Mouse (Mus musculus) kidney, adult 2 months (tissue): ENCODE measurements at regions not wholly inside any gene's neighbourhood (a gene's known extent, or its start where the extent isn't known, plus 50 kb on each side); places are given as distances from the start of the nearest gene placed in this dataset.

Experiments used
- DNase-seq: peaks from one replicate; pipeline ENCODE4 v3.0.0; 2021
- H3K27ac ChIP-seq: fragments of 200-500 bp; 2 replicates; pipeline ENCODE4 v1.5.1; 2012; ENCODE audit warnings: low read depth, low read length, control low read depth, inconsistent platforms; ENCODE audit not compliant: insufficient read depth
- H3K27me3 ChIP-seq: fragments of 200-500 bp; replicated peaks from 2 replicates; pipeline ENCODE4 v1.6.1; 2012; ENCODE audit warnings: mild to moderate bottlenecking, moderate library complexity, low read length, inconsistent platforms; ENCODE audit not compliant: control insufficient read depth, insufficient read depth
- H3K36me3 ChIP-seq: fragments of 200-500 bp; 2 replicates; pipeline ENCODE4 v1.6.1; 2012; ENCODE audit warnings: mild to moderate bottlenecking, moderate library complexity, low read length, inconsistent platforms; ENCODE audit not compliant: control insufficient read depth, insufficient read depth
- H3K4me1 ChIP-seq: fragments of 200-500 bp; 2 replicates; pipeline ENCODE4 v1.6.1; 2011; ENCODE audit warnings: low read length; ENCODE audit not compliant: control insufficient read depth, insufficient read depth
- H3K4me3 ChIP-seq: fragments of 200-500 bp; 2 replicates; pipeline ENCODE4 v1.5.1; 2011; ENCODE audit warnings: mild to moderate bottlenecking, low read depth, low read length, control low read depth; ENCODE audit not compliant: insufficient read depth
- CTCF ChIP-seq: fragments of 200-500 bp; conservative IDR thresholded peaks from 2 replicates; pipeline ENCODE4 v1.5.1; 2011; ENCODE audit warnings: low read depth, mild to moderate bottlenecking, control low read depth, low read length, moderate library complexity, mixed read lengths; ENCODE audit not compliant: insufficient read depth, insufficient read length
- POLR2A ChIP-seq: fragments of 200-500 bp; IDR thresholded peaks from one replicate; pipeline ENCODE4 v1.6.1; 2011; ENCODE audit warnings: low read depth, low read length, control low read depth
- WGBS: fragments of 180-500 bp; shearing (Covaris S2); methylation state at CpG from one replicate; pipeline ENCODE4 v1.1.7; 2018; 5-methylcytosine and 5-hydroxymethylcytosine counted together

DNA sequence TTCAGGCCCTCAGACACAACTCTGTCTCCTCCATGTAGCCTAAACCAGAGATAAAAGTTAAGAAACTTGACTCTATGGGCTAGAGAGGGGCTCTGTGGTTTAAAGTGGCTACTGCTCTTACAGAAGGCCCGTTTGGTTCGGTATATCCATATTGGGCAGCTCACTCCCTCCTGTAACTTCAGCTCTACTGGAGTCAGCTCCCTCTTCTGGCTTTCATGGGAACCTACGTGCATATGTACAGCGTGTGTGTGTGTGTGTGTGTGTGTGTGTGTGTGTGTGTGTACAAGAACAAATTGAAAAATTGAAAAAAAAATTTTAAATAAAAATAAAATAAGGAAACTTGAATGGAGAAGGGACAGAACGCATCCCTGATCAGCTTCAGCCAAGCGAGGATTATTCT, 75.1 kb upstream of the Dynlrb2 start:
- H3K4me3 ChIP-seq, result no peak overlapping the region
- H3K4me1 ChIP-seq, result no peaks in the 10 kb centered on the region
- no peak overlapping the region for H3K27ac ChIP-seq
- WGBS, result 71% methylated on average over 6 of the region's 6 CpGs
- TF ChIP-seq CTCF (0 out of 2 replicates have a peak, but pooled peaks have one; percentile 5), POLR2A (no peak)
- H3K27me3 ChIP-seq, result no peaks in the 10 kb centered on the region
- no peak for DNase-seq
- H3K36me3 ChIP-seq, result no peaks in the 10 kb centered on the region

DNA sequence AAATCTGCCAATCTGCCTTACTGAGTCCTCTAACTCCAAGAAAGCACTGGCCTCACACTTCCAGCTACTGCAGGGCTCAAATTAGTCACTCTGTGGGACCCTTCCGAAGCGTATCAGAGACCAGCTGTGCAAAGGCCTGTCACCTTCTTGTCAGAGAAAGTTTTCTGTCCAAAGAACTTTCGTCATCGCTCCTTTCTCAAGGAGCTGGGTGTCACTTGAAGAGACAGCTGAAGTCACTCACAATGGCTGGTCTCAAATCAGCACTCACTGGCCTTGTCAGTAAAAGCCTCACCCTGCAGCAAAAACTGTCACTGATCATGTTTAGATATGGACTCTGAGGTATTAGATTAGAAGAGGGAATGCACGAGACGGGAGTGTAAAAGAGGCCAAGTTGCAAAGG, 81.9 kb upstream of the Dynlrb2 start:
- Histone ChIP-seq H3K4me1 (no peaks in the 10 kb centered on the region), H3K27ac (no peak overlapping the region), H3K27me3 (no peaks in the 10 kb centered on the region), H3K36me3 (no peaks in the 10 kb centered on the region), H3K4me3 (no peak overlapping the region)
- TF ChIP-seq POLR2A, result no peak
- no peak for TF ChIP-seq CTCF
- no peak for DNase-seq
- 86% methylated on average over 6 of the region's 6 CpGs for whole genome bisulfite sequencing

DNA sequence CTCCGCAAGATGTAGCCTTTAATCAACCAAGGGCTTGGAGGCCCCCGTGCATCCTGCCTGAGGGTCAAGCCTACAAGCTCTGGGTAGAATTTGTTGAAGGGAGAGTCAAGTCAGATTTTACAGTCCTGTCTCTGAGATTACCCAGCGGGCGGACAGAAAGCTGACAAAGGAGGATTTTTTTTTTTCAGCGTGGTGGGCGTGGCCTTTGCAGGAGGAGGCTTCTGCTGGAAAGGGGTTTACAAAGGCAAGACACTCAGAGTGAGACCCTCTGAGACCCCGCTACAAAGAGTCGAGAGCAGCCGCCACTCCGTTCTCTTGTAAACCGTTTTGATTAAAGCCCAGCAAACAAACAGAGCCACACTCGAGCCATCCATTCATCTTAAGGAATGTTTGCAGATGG, 92.1 kb upstream of the Dynlrb2 start:
- 61% methylated on average over 12 of the region's 12 CpGs for WGBS
- Histone ChIP-seq H3K36me3 (no peaks in the 10 kb centered on the region), H3K27ac (no peak overlapping the region), H3K4me1 (no peaks in the 10 kb centered on the region), H3K4me3 (no peak overlapping the region), H3K27me3 (no peaks in the 10 kb centered on the region)
- TF ChIP-seq POLR2A (no peak), CTCF (no peak)
- no peak for DNase-seq

DNA sequence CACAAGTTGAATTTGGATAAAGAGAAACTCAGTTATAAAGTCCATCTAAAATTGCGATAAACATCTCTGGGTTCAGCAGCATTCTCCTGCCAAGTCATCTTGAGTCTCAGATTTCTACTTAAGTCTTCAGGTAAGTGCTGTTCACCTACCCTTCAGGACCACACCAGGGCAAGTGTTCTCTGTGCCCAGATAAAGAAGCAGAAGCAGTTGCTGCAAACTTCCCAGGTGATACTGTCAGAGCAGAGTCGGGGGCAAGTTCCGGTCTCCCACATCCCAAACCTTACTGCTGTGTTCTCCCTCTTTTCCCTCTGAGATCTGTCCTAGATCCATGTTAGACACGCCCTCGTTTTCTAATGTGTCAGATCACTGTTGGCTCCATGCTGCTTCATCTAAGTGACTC, 94.7 kb upstream of the Dynlrb2 start:
- no peaks in the 10 kb centered on the region for H3K36me3 ChIP-seq
- no peak overlapping the region for H3K27ac ChIP-seq
- no peaks in the 10 kb centered on the region for H3K27me3 ChIP-seq
- H3K4me3 ChIP-seq, result no peak overlapping the region
- TF ChIP-seq POLR2A, result no peak
- H3K4me1 ChIP-seq, result no peaks in the 10 kb centered on the region
- 71% methylated on average over 5 of the region's 5 CpGs for WGBS
- no peak for DNase-seq

DNA sequence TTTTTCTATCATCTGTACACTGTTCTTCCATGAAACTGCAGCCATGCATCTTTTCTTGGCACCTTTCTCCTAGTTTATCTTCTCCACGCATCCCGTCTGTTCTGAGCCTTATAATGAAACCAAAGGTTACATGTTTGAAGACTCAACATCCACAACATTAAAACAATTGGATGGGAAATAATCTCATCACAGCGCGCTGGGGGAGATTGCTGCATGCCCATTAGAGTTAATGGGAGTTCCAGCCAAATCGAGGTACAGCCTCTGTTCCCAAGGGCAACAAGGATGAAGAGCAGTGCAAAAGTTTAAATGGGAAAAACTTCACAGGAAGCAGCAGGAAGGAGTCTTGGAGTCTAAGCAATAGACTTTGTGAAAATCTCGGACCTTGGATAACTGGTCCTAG, 95.8 kb upstream of the Dynlrb2 start:
- no peaks in the 10 kb centered on the region for H3K27me3 ChIP-seq
- no peaks in the 10 kb centered on the region for H3K4me1 ChIP-seq
- 89% methylated on average over 6 of the region's 6 CpGs for WGBS
- no peak overlapping the region for H3K27ac ChIP-seq
- no peaks in the 10 kb centered on the region for H3K36me3 ChIP-seq
- DNase-seq, result no peak
- no peak overlapping the region for H3K4me3 ChIP-seq
- TF ChIP-seq POLR2A, result no peak
- TF ChIP-seq CTCF, result no peak

DNA sequence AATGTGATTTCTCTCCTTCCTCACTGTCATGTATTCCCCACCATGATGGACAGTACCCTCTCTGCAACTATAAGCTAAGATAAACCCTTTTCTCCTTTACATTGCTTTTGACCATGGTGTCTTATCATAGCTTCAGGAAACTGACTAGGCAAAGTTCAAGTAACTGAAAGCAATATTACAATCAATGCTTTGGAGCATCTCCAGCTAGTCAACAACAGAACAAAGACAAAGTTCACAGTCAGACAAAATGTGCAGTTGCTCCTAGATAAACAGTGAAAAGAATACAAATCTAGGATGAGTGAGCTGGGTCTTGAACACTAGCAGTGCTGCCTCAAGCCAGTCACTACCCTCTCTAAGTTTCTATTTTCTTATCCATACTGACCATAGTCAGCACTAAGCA, 100.2 kb upstream of the Dynlrb2 start:
- Histone ChIP-seq H3K4me1 (peaks cover 4% of the 10 kb centered on the region; the same call in 1 of the 2 replicates), H3K27ac (no peak overlapping the region), H3K36me3 (no peaks in the 10 kb centered on the region), H3K27me3 (no peaks in the 10 kb centered on the region), H3K4me3 (no peak overlapping the region)
- DNase-seq, result no peak
- no peak for TF ChIP-seq CTCF

DNA sequence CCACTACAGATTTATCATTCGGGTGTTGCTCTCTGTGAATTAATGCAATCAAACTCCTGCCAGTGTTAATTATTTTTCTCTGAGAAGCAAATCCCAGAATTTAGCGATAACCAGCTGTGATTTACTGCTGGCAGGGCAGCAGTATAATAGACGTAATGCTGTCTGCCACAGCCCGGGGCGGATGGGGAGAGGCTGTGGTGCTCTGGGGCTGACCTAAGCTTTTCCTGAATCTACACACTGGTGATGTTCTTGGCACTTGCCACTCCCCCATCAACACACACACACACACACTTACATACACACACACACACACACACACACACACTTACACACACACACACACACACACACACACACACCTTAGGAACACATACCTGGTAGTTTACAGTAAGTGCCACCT, 101.4 kb upstream of the Dynlrb2 start:
- TF ChIP-seq CTCF (no peak), POLR2A (no peak)
- WGBS, result 15% methylated on average over 5 of the region's 5 CpGs
- Histone ChIP-seq H3K4me3 (no peak overlapping the region), H3K27ac (no peak overlapping the region), H3K4me1 (peaks cover 10% of the 10 kb centered on the region; the same call in 1 of the 2 replicates), H3K27me3 (no peaks in the 10 kb centered on the region), H3K36me3 (no peaks in the 10 kb centered on the region)
- no peak for DNase-seq

DNA sequence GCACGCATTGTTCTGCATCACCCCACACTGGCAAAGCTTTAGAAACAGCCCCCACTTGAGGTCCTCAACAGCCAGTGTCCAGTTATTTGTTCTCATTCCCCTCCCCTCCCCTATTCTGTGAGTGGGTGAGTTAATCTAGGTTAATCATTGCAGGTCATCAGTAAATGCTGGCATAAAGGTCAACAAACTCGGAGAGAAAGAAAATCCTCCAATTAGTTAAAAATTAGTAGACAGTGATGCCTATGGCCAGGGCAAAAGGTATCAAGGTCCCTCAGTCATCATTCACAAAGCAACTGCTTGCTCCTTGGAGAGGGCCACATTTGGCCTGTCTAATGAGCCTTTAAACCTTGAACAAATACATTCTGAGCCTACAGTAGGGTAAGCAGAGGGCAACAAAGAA, 105.3 kb upstream of the Dynlrb2 start:
- no peak for TF ChIP-seq CTCF
- TF ChIP-seq POLR2A, result no peak
- peaks cover 10% of the 10 kb centered on the region; the same call in 1 of the 2 replicates for H3K4me1 ChIP-seq
- H3K4me3 ChIP-seq, result no peak overlapping the region
- DNase-seq, result peak; percentile 75
- no peaks in the 10 kb centered on the region for H3K36me3 ChIP-seq
- H3K27ac ChIP-seq, result peak overlapping the region; percentile 60; the same call in 1 of the 2 replicates
- 31% methylated on average over 2 of the region's 2 CpGs for WGBS
- no peaks in the 10 kb centered on the region for H3K27me3 ChIP-seq
